Mouse (Mus musculus) Muller cell, postnatal 12 days (primary cell): ENCODE results near the gene Plin3.
A peak's percentile ranks its signal among the peaks of the same experiment; 100 is the strongest.

Experiments used
- DNase-seq: peaks from one replicate; pipeline ENCODE4 v3.0.0-alpha.2; 2015; ENCODE audit errors: inconsistent ontology term

Gene Plin3

GRCm38 (mm10) chr17:56292531-56293222 lies at the start of gene Plin3:
Gene Plin3 (minus strand): TSS chr17:56292873.
- DNase-seq: no peak

GRCm38 (mm10) chr17:56340717-56341116 lies 48.0 kb upstream of the Plin3 start:
- DNase-seq: peak; percentile 73

GRCm38 (mm10) chr17:56338909-56339308 lies 46.2 kb upstream of the Plin3 start:
- no peak for DNase-seq

GRCm38 (mm10) chr17:56337791-56338190 lies 45.1 kb upstream of the Plin3 start:
- no peak for DNase-seq

- DNase-seq: peak; percentile 78
These were observed 44.5 kb upstream of the Plin3 start for GRCm38 (mm10) chr17:56337190-56337589.

GRCm38 (mm10) chr17:56332987-56333386 lies 40.3 kb upstream of the Plin3 start:
- no peak for DNase-seq

GRCm38 (mm10) chr17:56331256-56331655 lies 38.6 kb upstream of the Plin3 start:
- peak; percentile 94 for DNase-seq

GRCm38 (mm10) chr17:56330345-56330744 lies 37.7 kb upstream of the Plin3 start:
- DNase-seq: no peak

GRCm38 (mm10) chr17:56329267-56329666 lies 36.6 kb upstream of the Plin3 start:
- DNase-seq: no peak

- DNase-seq: peak; percentile 68
These were observed 33.8 kb upstream of the Plin3 start for GRCm38 (mm10) chr17:56326153-56327147.

GRCm38 (mm10) chr17:56325450-56326152 lies 32.9 kb upstream of the Plin3 start, which contains the start of gene Kdm4b:
Gene Kdm4b (plus strand): TSS chr17:56326062.
- DNase-seq: peak; percentile 100

GRCm38 (mm10) chr17:56324419-56324818 lies 31.7 kb upstream of the Plin3 start:
- no peak for DNase-seq

- no peak for DNase-seq
These were observed 16.7 kb upstream of the Plin3 start for GRCm38 (mm10) chr17:56309191-56309945.

- no peak for DNase-seq
These were observed 15.4 kb upstream of the Plin3 start for GRCm38 (mm10) chr17:56308088-56308487.

- DNase-seq: no peak
These were observed 13.2 kb upstream of the Plin3 start for GRCm38 (mm10) chr17:56305826-56306225.

- DNase-seq: no peak
These were observed 12.5 kb upstream of the Plin3 start for GRCm38 (mm10) chr17:56305156-56305555.

- DNase-seq: no peak
These were observed 12.0 kb upstream of the Plin3 start for GRCm38 (mm10) chr17:56304718-56305117.

- peak; percentile 98 for DNase-seq
These were observed 11.3 kb upstream of the Plin3 start for GRCm38 (mm10) chr17:56303847-56304586.

GRCm38 (mm10) chr17:56303160-56303846 lies 10.6 kb upstream of the Plin3 start, which contains the start of gene Uhrf1:
Gene Uhrf1 (plus strand): TSS chr17:56303321.
- peak; percentile 94 for DNase-seq
